Mouse (Mus musculus): ENCODE measurements at regions not wholly inside any gene's neighbourhood (a gene's known extent, or its start where the extent isn't known, plus 50 kb on each side); places are given as distances from the start of the nearest gene placed in this dataset.

DNA sequence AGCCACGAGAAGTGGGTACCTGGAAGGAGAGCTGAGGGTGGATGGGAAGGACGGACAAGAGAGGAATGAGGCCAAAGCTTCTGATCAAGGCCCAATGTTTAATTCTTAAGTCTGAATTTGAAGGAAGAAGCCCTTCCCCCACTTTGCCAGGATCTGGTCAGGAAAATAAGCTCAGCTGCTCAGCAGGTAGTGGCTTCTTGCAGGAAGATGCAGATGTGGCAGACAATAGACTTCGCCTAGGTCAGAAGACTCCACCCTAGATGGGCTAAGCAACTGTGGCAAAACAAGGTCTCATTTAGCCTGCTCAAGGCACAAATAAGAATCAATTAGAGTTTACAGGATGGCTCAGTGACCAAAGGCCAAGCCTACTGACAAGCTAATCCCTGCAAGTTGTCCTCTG is 330.4 kb upstream of the Ercc4 start:
- no peaks in the 10 kb centered on the region for H3K27me3 ChIP-seq (ENCODE audit: control insufficient read depth, insufficient read depth, low read length)
- TF ChIP-seq EP300 (IDR thresholded peaks at IDR 0.05; ENCODE audit: low read depth) (no peak), CTCF (IDR thresholded peaks at IDR 0.05; ENCODE audit: low read depth) (no peak)
- no peaks in the 10 kb centered on the region for H3K9me3 ChIP-seq (replicated peaks; ENCODE audit: control insufficient read depth, low read length)
- H3K9ac ChIP-seq (replicated peaks; ENCODE audit: low read depth, low read length) = no peak overlapping the region
- H3K4me2 ChIP-seq (ENCODE audit: low read depth, low read length) = no peak overlapping the region
- no peaks in the 10 kb centered on the region for H3K4me1 ChIP-seq (ENCODE audit: control insufficient read depth, insufficient read depth)
- H3K36me3 ChIP-seq (replicated peaks; ENCODE audit: control insufficient read depth, insufficient read depth, low read length) = no peaks in the 10 kb centered on the region
- H3K27ac ChIP-seq (ENCODE audit: low read depth) = no peak overlapping the region
- H3K4me3 ChIP-seq (ENCODE audit: low read depth, low read length) = no peak overlapping the region
- DNase-seq (ENCODE audit: low spot score) (no peak), ATAC-seq (ENCODE audit: insufficient read depth, low read depth) (no peak)
- 70% methylated on average over 3 of the region's 3 CpGs for WGBS

DNA sequence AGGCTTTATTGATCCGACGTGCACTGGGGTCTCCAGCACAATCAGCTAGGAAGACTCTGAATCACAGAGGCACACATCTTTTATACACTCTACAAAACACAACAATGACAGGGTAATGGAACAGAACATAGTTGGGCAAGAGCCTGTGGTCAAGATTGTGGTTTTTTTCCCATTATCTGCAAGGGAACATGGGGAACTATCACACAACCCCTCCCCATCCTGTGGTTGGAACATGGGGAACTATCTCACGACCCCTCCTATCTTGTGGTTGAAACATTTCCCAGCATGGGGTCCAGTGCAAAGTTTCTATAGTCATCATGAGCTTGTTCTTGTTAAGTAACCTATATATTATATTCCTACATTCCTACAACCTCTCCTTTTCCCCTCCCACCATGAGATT is 328.8 kb upstream of the Ercc4 start:
- Histone ChIP-seq H3K36me3 (replicated peaks; ENCODE audit: control insufficient read depth, insufficient read depth, low read length) (no peaks in the 10 kb centered on the region), H3K4me1 (ENCODE audit: control insufficient read depth, insufficient read depth) (no peaks in the 10 kb centered on the region), H3K9me3 (replicated peaks; ENCODE audit: control insufficient read depth, low read length) (no peaks in the 10 kb centered on the region), H3K9ac (replicated peaks; ENCODE audit: low read depth, low read length) (no peak overlapping the region), H3K27me3 (ENCODE audit: control insufficient read depth, insufficient read depth, low read length) (no peaks in the 10 kb centered on the region), H3K27ac (ENCODE audit: low read depth) (no peak overlapping the region), H3K4me2 (ENCODE audit: low read depth, low read length) (no peak overlapping the region), H3K4me3 (ENCODE audit: low read depth, low read length) (no peak overlapping the region)
- TF ChIP-seq CTCF (IDR thresholded peaks at IDR 0.05; ENCODE audit: low read depth) (no peak), EP300 (IDR thresholded peaks at IDR 0.05; ENCODE audit: low read depth) (no peak)
- DNase-seq (ENCODE audit: low spot score) (no peak), ATAC-seq (ENCODE audit: insufficient read depth, low read depth) (no peak)
- WGBS = 84% methylated on average over 3 of the region's 3 CpGs

GRCm38 (mm10) chr16:12785828-12786227 is 323.7 kb upstream of the Ercc4 start:
- DNase-seq (ENCODE audit: low spot score) (no peak), ATAC-seq (ENCODE audit: insufficient read depth, low read depth) (no peak)
- H3K4me1 ChIP-seq (ENCODE audit: control insufficient read depth, insufficient read depth) = no peaks in the 10 kb centered on the region
- H3K27me3 ChIP-seq (ENCODE audit: control insufficient read depth, insufficient read depth, low read length) = no peaks in the 10 kb centered on the region
- no peaks in the 10 kb centered on the region for H3K36me3 ChIP-seq (replicated peaks; ENCODE audit: control insufficient read depth, insufficient read depth, low read length)
- TF ChIP-seq EP300 (IDR thresholded peaks at IDR 0.05; ENCODE audit: low read depth) = no peak
- no peak for TF ChIP-seq CTCF (IDR thresholded peaks at IDR 0.05; ENCODE audit: low read depth)
- H3K9ac ChIP-seq (replicated peaks; ENCODE audit: low read depth, low read length) = no peak overlapping the region
- no peak overlapping the region for H3K4me3 ChIP-seq (ENCODE audit: low read depth, low read length)
- H3K9me3 ChIP-seq (replicated peaks; ENCODE audit: control insufficient read depth, low read length) = no peaks in the 10 kb centered on the region
- H3K27ac ChIP-seq (ENCODE audit: low read depth) = no peak overlapping the region
- H3K4me2 ChIP-seq (ENCODE audit: low read depth, low read length) = no peak overlapping the region
- 61% methylated on average over 1 of the region's 1 CpGs for WGBS

DNA sequence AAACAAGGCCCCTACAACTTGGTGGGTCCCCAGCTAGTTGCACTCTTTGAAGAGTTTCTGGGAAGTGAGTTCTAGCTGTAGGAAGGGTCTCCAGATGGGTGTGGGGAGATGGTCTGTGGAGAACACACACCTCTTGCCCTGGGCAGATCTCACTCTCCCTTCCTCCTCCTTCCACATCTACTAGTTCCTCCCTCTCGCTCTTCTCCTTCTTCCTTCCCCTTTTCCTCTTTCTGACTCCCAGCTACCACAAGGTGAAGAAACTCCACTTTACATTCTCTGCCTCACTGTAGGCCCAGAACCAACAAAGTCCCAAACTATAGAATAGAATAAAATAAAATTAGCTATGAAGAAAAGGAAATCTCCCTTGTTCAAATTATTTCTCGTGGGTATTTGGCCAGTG is 311.0 kb upstream of the Ercc4 start:
- WGBS = 63% methylated on average over 2 of the region's 2 CpGs
- Histone ChIP-seq H3K36me3 (replicated peaks; ENCODE audit: control insufficient read depth, insufficient read depth, low read length) (no peaks in the 10 kb centered on the region), H3K4me1 (ENCODE audit: control insufficient read depth, insufficient read depth) (no peaks in the 10 kb centered on the region), H3K27me3 (ENCODE audit: control insufficient read depth, insufficient read depth, low read length) (no peaks in the 10 kb centered on the region), H3K9ac (replicated peaks; ENCODE audit: low read depth, low read length) (no peak overlapping the region), H3K9me3 (replicated peaks; ENCODE audit: control insufficient read depth, low read length) (no peaks in the 10 kb centered on the region), H3K4me3 (ENCODE audit: low read depth, low read length) (no peak overlapping the region), H3K27ac (ENCODE audit: low read depth) (no peak overlapping the region), H3K4me2 (ENCODE audit: low read depth, low read length) (no peak overlapping the region)
- TF ChIP-seq EP300 (IDR thresholded peaks at IDR 0.05; ENCODE audit: low read depth) (no peak), CTCF (IDR thresholded peaks at IDR 0.05; ENCODE audit: low read depth) (no peak)
- ATAC-seq (ENCODE audit: insufficient read depth, low read depth) = no peak
- no peak for DNase-seq (ENCODE audit: low spot score)

GRCm38 (mm10) chr16:12800181-12800580 is 309.3 kb upstream of the Ercc4 start:
- H3K4me2 ChIP-seq (ENCODE audit: low read depth, low read length) = no peak overlapping the region
- TF ChIP-seq CTCF (IDR thresholded peaks at IDR 0.05; ENCODE audit: low read depth) = no peak
- TF ChIP-seq EP300 (IDR thresholded peaks at IDR 0.05; ENCODE audit: low read depth) = no peak

GRCm38 (mm10) chr16:12802651-12803050 is 306.8 kb upstream of the Ercc4 start:
- DNase-seq (ENCODE audit: low spot score) (no peak), ATAC-seq (ENCODE audit: insufficient read depth, low read depth) (no peak)
- 50% methylated on average over 1 of the region's 1 CpGs for WGBS
- Histone ChIP-seq H3K4me1 (ENCODE audit: control insufficient read depth, insufficient read depth) (no peaks in the 10 kb centered on the region), H3K4me2 (ENCODE audit: low read depth, low read length) (no peak overlapping the region), H3K9ac (replicated peaks; ENCODE audit: low read depth, low read length) (no peak overlapping the region), H3K9me3 (replicated peaks; ENCODE audit: control insufficient read depth, low read length) (no peaks in the 10 kb centered on the region), H3K27ac (ENCODE audit: low read depth) (no peak overlapping the region), H3K36me3 (replicated peaks; ENCODE audit: control insufficient read depth, insufficient read depth, low read length) (no peaks in the 10 kb centered on the region), H3K27me3 (ENCODE audit: control insufficient read depth, insufficient read depth, low read length) (no peaks in the 10 kb centered on the region), H3K4me3 (ENCODE audit: low read depth, low read length) (no peak overlapping the region)
- no peak for TF ChIP-seq EP300 (IDR thresholded peaks at IDR 0.05; ENCODE audit: low read depth)
- TF ChIP-seq CTCF (IDR thresholded peaks at IDR 0.05; ENCODE audit: low read depth) = no peak

More at GRCm38 (mm10) chr16:12800181-12800580, 309.3 kb upstream of the Ercc4 start:
- ATAC-seq (ENCODE audit: insufficient read depth, low read depth) (no peak), DNase-seq (ENCODE audit: low spot score) (no peak)
- H3K36me3 ChIP-seq (replicated peaks; ENCODE audit: control insufficient read depth, insufficient read depth, low read length) = no peaks in the 10 kb centered on the region
- no peak overlapping the region for H3K9ac ChIP-seq (replicated peaks; ENCODE audit: low read depth, low read length)
- H3K4me1 ChIP-seq (ENCODE audit: control insufficient read depth, insufficient read depth) = no peaks in the 10 kb centered on the region
- WGBS = 66% methylated on average over 1 of the region's 1 CpGs
- H3K27ac ChIP-seq (ENCODE audit: low read depth) = no peak overlapping the region
- no peak overlapping the region for H3K4me3 ChIP-seq (ENCODE audit: low read depth, low read length)
- H3K27me3 ChIP-seq (ENCODE audit: control insufficient read depth, insufficient read depth, low read length) = no peaks in the 10 kb centered on the region
- no peaks in the 10 kb centered on the region for H3K9me3 ChIP-seq (replicated peaks; ENCODE audit: control insufficient read depth, low read length)

All from heart, postnatal 0 days (tissue).